Mouse (Mus musculus) liver, adult (tissue): Measurements from ENCODE around the gene Slc17a7.

ENCODE experiments used
- GATA4 ChIP-seq: IDR thresholded peaks from 2 replicates; pipeline ENCODE4 v1.6.1; 2014; ENCODE audit warnings: mild to moderate bottlenecking, low read length; ENCODE audit not compliant: insufficient replicate concordance

Gene Slc17a7

GRCm38 (mm10) chr7:45221680-45222079 is 57.9 kb downstream of the Slc17a7 start:
- no peak for TF ChIP-seq GATA4

- TF ChIP-seq GATA4, result no peak
Observed at GRCm38 (mm10) chr7:45224826-45225225, 61.1 kb downstream of the Slc17a7 start.
